Mouse (Mus musculus): Measurements from ENCODE around the gene 4931409K22Rik.

Gene 4931409K22Rik

GRCm38 (mm10) chr5:24539571-24540296 is 16.9 kb downstream of the 4931409K22Rik start:
- DNase-seq = no peak

DNA sequence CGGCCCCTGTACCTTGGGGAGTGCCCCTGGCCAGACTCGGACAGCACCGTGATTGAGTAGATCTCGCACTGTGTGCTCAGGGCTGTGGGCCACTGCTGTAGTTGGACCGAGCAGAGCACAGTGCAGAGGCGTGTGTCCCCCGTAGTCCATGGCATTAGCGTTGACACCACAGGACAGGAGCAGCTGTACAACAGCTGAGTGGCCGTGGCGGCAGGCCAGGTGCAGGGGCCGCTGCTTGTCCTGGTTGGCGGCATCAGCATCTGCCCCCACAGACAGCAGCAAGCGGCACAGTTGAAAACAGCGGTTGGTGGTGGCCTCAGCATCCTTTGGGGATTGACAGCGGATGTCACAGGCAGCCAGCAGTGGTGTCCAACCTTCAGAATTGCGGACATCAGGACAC is 19.0 kb downstream of the 4931409K22Rik start:
- no peak for DNase-seq

DNA sequence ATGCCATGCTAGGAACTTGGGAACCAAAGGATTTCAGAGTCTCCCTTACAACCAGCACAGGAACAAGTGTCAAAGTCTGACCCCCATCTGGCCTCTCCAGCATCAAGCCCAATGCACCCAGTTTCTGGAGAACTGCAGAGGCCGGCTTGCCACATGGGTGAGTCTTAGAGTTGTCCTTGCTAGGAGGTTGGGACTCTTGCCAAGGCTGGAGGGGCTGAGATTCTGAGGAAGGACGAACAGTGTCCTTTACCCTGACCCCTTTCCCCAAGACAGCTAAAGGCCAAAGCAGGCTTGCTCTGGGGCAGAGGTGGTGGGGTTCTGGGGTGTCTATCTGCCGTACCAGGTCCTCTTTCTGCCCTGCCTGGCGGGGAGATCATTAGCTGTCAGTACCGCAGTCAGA is 20.1 kb downstream of the 4931409K22Rik start:
- no peak for DNase-seq

DNA sequence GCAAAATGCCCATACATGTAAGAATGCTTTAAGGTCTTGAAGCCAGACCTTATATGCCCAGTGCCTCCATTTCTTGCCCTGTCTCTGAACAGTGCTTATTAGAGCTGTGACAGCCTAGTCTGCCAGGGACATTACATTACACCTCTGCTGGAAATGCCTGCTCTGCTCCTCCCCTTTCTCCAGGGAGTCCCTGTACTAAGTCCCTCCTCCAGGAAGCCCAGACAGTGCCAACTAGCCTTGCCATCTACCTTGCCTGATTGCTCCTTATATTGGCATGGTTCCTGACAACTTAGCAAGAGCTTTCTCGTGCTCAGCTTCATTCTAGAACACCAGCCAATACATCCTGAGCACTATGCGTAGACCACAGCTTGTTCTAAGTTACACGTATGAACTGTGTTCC is 20.9 kb downstream of the 4931409K22Rik start:
- no peak for DNase-seq

DNA sequence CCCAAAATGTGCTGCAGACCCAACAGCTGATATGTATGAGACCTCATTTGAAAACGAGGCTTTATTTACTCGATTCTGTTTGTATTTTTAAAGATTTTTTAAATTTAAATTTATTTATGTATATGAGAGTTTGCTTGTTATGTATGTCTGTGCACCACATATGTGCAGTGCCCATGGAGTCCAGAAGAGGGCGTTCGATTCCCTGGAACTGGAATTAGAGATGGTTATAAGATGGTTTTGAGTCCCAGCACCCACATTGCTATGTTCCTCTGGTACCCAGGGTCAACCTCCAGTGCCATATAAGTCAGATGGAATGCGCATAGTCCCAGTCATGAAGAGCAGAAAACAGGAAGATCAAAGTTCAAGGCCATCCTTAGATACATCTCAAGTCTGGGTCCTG is 22.3 kb downstream of the 4931409K22Rik start:
- DNase-seq = peak in 1 of 2 experiments; percentile 36

GRCm38 (mm10) chr5:24533391-24533790 is 23.2 kb downstream of the 4931409K22Rik start:
- DNase-seq = no peak

GRCm38 (mm10) chr5:24530042-24530689 is 26.4 kb downstream of the 4931409K22Rik start:
- DNase-seq = peak; percentile 90 to 95

DNA sequence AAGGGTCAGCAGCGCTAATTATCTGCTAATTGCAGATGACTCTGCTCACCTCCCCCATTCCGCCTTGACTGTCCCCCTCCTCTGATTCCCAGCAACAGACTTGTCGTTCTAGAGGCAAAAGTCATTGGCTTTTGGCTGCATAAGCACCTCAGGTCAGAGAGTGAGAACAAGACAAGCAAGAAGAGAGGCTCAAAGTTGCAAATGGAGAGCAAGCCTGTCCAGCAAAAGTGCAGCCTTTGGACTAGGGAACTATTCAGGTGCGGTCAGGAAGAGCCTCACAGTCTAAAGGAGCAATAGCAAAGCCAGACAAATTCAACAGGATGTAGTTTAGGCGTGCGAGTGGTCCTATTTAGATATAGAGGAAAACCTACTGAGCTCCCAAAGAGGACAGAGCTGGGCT is 28.8 kb downstream of the 4931409K22Rik start:
- no peak for DNase-seq

GRCm38 (mm10) chr5:24526889-24527230 is 29.7 kb downstream of the 4931409K22Rik start, which contains the start of gene Gbx1:
Gene Gbx1, minus strand, starts transcription at chr5:24527202.
- peak in 1 of 2 experiments; percentile 63 for DNase-seq

- peak in 1 of 2 experiments; percentile 34 for DNase-seq
Observed at GRCm38 (mm10) chr5:24526190-24526888, 30.3 kb downstream of the 4931409K22Rik start.

GRCm38 (mm10) chr5:24525360-24526189 is 31.0 kb downstream of the 4931409K22Rik start:
- no peak for DNase-seq

- DNase-seq = no peak
Observed at GRCm38 (mm10) chr5:24524522-24524921, 32.1 kb downstream of the 4931409K22Rik start.

DNA sequence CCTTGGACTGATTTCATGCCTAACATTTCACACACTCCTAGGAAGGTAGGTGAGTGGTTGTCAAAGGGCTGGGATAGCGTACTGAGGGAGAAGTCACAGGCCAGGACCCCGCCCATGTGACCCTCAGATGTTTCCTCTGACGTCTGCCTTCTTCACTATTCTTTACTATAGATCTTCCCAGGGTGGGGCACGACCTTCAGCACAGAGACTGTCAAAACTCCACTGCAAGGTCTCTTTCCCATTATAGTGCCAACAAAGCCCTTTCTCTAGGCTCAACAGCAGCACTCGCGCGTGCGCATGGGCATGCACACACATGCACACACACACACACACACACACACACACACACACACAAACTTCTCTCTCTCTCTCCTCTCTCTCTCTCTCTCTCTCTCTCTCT is 32.8 kb downstream of the 4931409K22Rik start:
- DNase-seq = no peak

- DNase-seq = no peak
Observed at GRCm38 (mm10) chr5:24521366-24521765, 35.2 kb downstream of the 4931409K22Rik start.

GRCm38 (mm10) chr5:24512271-24512670 is 44.3 kb downstream of the 4931409K22Rik start:
- DNase-seq = peak; percentile 54 to 57

DNA sequence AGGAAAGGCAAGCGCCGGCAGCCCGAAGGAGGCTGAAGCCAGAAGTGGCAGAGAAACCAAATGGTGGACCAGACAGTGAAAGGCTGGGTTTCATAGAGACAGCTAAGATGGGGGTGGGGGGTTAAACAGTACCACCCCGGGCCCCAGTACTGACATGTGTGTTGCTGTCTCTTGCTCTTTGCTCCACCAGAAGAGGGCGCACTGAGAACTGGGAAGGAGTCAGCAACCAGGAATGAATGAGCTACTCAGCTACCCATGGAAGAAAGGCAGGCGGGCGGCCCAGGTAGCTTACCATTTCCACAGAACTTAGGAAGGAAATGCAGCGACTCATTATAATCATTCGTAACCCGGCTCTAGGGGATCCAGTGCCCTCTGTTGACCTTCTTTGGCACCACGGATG is 46.0 kb downstream of the 4931409K22Rik start:
- DNase-seq = peak; percentile 36 to 82

DNA sequence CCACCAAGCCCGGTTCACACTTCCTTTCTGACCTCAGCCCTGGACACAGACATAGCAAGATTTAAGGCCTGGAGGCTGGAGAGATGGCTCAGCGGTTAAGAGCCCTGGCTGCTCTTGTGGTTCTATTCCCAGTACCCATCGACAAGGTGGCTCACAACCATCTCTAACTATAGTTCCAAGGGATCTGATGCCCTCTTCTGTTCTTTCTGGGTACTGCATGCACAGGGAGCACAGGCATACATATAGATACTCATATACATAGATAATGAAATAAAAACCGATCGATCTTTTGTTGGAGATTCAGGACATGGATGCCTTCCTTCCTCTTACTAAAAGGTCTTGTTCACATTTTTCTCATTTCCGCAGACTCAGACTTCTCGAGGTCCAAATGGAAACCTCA is 48.2 kb downstream of the 4931409K22Rik start:
- DNase-seq = no peak

DNA sequence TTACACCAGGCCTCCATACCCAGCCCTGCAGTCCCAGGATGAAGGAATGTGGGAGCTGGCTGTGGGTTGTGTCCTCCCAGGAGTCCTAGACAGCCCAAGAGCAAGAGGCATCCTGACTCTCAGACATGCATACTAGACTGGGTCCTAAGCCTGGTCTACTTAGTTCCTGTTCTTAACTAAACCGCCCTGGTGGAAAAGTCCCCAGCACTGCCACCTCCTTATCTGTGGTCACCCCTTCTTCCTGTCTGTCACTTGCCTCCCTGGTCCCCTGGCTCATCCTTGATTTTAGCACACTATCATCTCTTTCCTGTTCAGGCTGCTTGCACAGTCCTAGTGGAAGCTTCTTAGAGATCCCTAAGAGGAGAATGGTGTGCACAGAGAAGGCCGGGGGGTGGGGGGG is 51.1 kb downstream of the 4931409K22Rik start:
- DNase-seq = no peak

GRCm38 (mm10) chr5:24502786-24503185 is 53.8 kb downstream of the 4931409K22Rik start:
- peak; percentile 55 to 67 for DNase-seq

GRCm38 (mm10) chr5:24500851-24501250 is 55.8 kb downstream of the 4931409K22Rik start:
- DNase-seq = peak in 1 of 2 experiments; percentile 48

- no peak for DNase-seq
Observed at GRCm38 (mm10) chr5:24499113-24499512, 57.5 kb downstream of the 4931409K22Rik start.

DNA sequence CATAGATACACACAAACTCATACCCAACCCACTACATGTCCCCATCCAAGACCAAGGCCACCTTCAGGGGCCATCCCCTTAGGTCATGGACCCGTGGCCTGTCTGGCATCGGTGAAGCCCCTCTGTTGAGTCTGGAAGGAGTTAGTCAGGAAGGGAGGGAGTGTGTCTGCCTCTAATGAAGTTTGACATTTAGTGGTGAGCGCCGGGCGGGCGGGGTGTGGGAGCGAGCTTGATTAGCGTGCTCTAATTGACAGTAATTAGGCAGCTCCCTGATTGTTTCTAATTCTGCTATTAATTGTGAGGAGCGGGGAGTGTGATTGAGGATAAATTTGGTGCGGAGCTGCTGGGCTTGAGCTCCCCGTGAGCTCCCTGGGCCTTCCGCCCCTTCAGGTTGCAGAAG is 59.1 kb downstream of the 4931409K22Rik start:
- DNase-seq = no peak

DNA sequence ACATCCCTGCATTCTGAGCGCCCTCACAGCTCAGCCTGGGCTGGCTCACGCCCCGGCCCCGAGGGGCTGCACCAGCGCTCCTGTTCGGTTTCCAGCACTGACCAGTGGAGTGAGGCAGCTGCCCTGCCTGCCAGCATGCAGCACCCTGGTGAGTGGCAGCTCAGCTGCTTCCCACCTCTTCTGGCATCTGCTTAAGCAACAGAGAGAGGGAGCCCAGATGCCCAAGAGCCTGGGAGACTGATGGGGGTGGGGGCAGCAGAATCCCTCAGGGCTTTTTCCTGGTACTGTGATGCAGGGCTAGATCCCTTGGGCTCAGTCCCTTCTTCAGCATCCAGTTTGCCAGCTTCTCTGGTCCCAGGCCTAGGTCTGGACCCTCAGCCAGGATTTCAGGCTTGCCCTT is 59.9 kb downstream of the 4931409K22Rik start:
- no peak for DNase-seq
